Mouse (Mus musculus): ENCODE results near the gene Cd99l2. TPM values are rescaled to one million over a fixed set of nuclear protein-coding genes. Genes with fewer than 3 reads are reported as not detected.

Cd99l2 gene
- total RNA-seq, 4 experiments from 2014 or later: 51.3 to 57.8 (median 56.4) TPM

Small RNAs within 50 kb of the gene (microRNA-seq; reads per million reads assigned to microRNA genes)
- gene Gm23945: 0 reads per million in 2 experiments

Other genes starting within 250 kb of the Cd99l2 start
- 10 to 100 TPM; 45.3 to 55.8 (median 55.2) TPM for gene Mtmr1, start 128.1 kb downstream of the Cd99l2 start, total RNA-seq (2022)
- 10 to 100 TPM; 11.6 to 19.2 (median 13.2) TPM for gene Hmgb3, start 63.1 kb upstream of the Cd99l2 start, total RNA-seq (2022)
- gene Gpr50, start 170.8 kb upstream of the Cd99l2 start, total RNA-seq (2022): under 1 TPM in 2 of 4 experiments, not detected in 2; 0.14 to 0.64 TPM

Data from layer of hippocampus, adult 8-10 months (tissue).